ENCODE assay signal across 8 mouse cellular contexts in genomic region chr17:48410299-48410785, GRCm38 (mm10). TPM values are rescaled to one million over a fixed set of nuclear protein-coding genes. Genes with fewer than 3 reads are reported as not detected.
DNase-seq lines count a peak whose midpoint lies in the region; ATAC-seq and TF ChIP-seq lines count a peak whose summit lies in the region.

No protein-coding gene starts in this region.

- TF ChIP-seq EP300 in lung, postnatal 0 days (IDR thresholded peaks at IDR 0.05) = no peak

- no peak for ATAC-seq in lung, postnatal 0 days
- peak; percentile 20 for ATAC-seq in midbrain, embryonic 15.5 days (replicated peaks)

- 0 out of 2 replicates have a peak, but pooled peaks cover 11% of the 10 kb centered on the region for H3K36me3 ChIP-seq in lung, postnatal 0 days (ENCODE audit: insufficient read depth, low read length)
- peaks cover 43% of the 10 kb centered on the region for H3K36me3 ChIP-seq in embryonic facial prominence, embryonic 10.5 days (replicated peaks)
- no peaks in the 10 kb centered on the region; the same call in 1 of the 2 replicates for H3K36me3 ChIP-seq in midbrain, embryonic 15.5 days (replicated peaks)

- DNase-seq in lung, postnatal 0 days (ENCODE audit: low spot score) = peak; percentile 63
- DNase-seq in lung, postnatal 4 days = no peak
- no peak for DNase-seq in embryonic facial prominence, embryonic 10.5 days (ENCODE audit: low spot score)
- peak; percentile 42 for DNase-seq in hindlimb bud, embryonic 11.5 days (ENCODE audit: extremely low spot score, low read depth, low spot score)
- no peak for DNase-seq in urinary bladder, adult 2 months (ENCODE audit: low spot score)
- DNase-seq in yolk sac, embryonic 10.5 days (ENCODE audit: low spot score) = no peak
- no peak for DNase-seq in adrenal gland, postnatal 10 days

- H3K9ac ChIP-seq in lung, postnatal 0 days (replicated peaks; ENCODE audit: low read depth) = peak overlapping the region; percentile 66
- peak overlapping the region; percentile 71 for H3K9ac ChIP-seq in midbrain, embryonic 15.5 days

- WGBS in lung, postnatal 0 days = 0% methylated on average over 13 of the region's 13 CpGs
- under 1% methylated on average over 13 of the region's 13 CpGs for WGBS in embryonic facial prominence, embryonic 10.5 days
- 1% methylated on average over 13 of the region's 13 CpGs for WGBS in midbrain, embryonic 15.5 days

- H3K9me3 ChIP-seq in lung, postnatal 0 days (ENCODE audit: low read length) = no peaks in the 10 kb centered on the region
- no peaks in the 10 kb centered on the region for H3K9me3 ChIP-seq in embryonic facial prominence, embryonic 10.5 days
- no peaks in the 10 kb centered on the region for H3K9me3 ChIP-seq in midbrain, embryonic 15.5 days

- peak overlapping the region; percentile 82 for H3K4me2 ChIP-seq in lung, postnatal 0 days (replicated peaks; ENCODE audit: low read depth, low read length)
- peak overlapping the region; percentile 77 for H3K4me2 ChIP-seq in midbrain, embryonic 15.5 days

- H3K27ac ChIP-seq in lung, postnatal 0 days (ENCODE audit: low read length) = peak overlapping the region; percentile 99
- H3K27ac ChIP-seq in embryonic facial prominence, embryonic 10.5 days (replicated peaks) = peak overlapping the region; percentile 99
- H3K27ac ChIP-seq in midbrain, embryonic 15.5 days = peak overlapping the region; percentile 99

- H3K4me3 ChIP-seq in lung, postnatal 0 days (ENCODE audit: low read depth, low read length) = peak overlapping the region; percentile 76
- peak overlapping the region; percentile 89 for H3K4me3 ChIP-seq in embryonic facial prominence, embryonic 10.5 days
- peak overlapping the region; percentile 84 for H3K4me3 ChIP-seq in midbrain, embryonic 15.5 days

- peaks cover 12% of the 10 kb centered on the region; the same call in 1 of the 2 replicates for H3K4me1 ChIP-seq in lung, postnatal 0 days (ENCODE audit: insufficient read depth, low read depth, low read length)
- peaks cover 28% of the 10 kb centered on the region for H3K4me1 ChIP-seq in embryonic facial prominence, embryonic 10.5 days
- H3K4me1 ChIP-seq in midbrain, embryonic 15.5 days = peaks cover 34% of the 10 kb centered on the region

- no peaks in the 10 kb centered on the region for H3K27me3 ChIP-seq in lung, postnatal 0 days (replicated peaks; ENCODE audit: insufficient read depth, low read length)
- H3K27me3 ChIP-seq in embryonic facial prominence, embryonic 10.5 days (replicated peaks; ENCODE audit: low read depth, poor library complexity, severe bottlenecking) = no peaks in the 10 kb centered on the region
- H3K27me3 ChIP-seq in midbrain, embryonic 15.5 days (replicated peaks) = no peaks in the 10 kb centered on the region

- TF ChIP-seq CTCF in lung, postnatal 0 days (IDR thresholded peaks at IDR 0.05) = no peak

RNA-seq across cellular contexts. Expression of gene Oard1, which starts 0.5 kb away (rescaled TPM):
- polyA plus RNA-seq in lung, postnatal 0 days (2015; fragmentation: Nextera tagmentation; extraction: Ambion mirVana) = 43.9 and 45.8 TPM in 2 replicates
- 87.8 and 89.5 TPM in 2 replicates for polyA plus RNA-seq in embryonic facial prominence, embryonic 10.5 days (2016; fragmentation: Nextera tagmentation; extraction: Ambion mirVana)
- 38.3 and 41.3 TPM in 2 replicates for polyA plus RNA-seq in midbrain, embryonic 15.5 days (2015; fragmentation: Nextera tagmentation; extraction: Ambion mirVana)
- polyA plus RNA-seq in urinary bladder, adult 2 months (2012; rRNA removed) = 38.1 and 42.4 TPM in 2 replicates
- 10 to 100 TPM; 19.1 to 22.8 TPM for total RNA-seq in adrenal gland, postnatal 10 days (2021)

RNA-seq across cellular contexts. Expression of gene Nfya, which starts 0.6 kb away (rescaled TPM):
- polyA plus RNA-seq in lung, postnatal 0 days (2015; fragmentation: Nextera tagmentation; extraction: Ambion mirVana) = 5.6 and 8.5 TPM in 2 replicates
- polyA plus RNA-seq in embryonic facial prominence, embryonic 10.5 days (2016; fragmentation: Nextera tagmentation; extraction: Ambion mirVana) = 25.4 and 26.6 TPM in 2 replicates
- polyA plus RNA-seq in midbrain, embryonic 15.5 days (2015; fragmentation: Nextera tagmentation; extraction: Ambion mirVana) = 12.2 and 12.3 TPM in 2 replicates
- 31.7 and 39.2 TPM in 2 replicates for polyA plus RNA-seq in urinary bladder, adult 2 months (2012; rRNA removed)
- 10 to 100 TPM; 31.0 to 31.3 TPM for total RNA-seq in adrenal gland, postnatal 10 days (2021)

RNA-seq across cellular contexts. Expression of gene Apobec2, which starts 22.4 kb away (rescaled TPM):
- 5.6 and 6.5 TPM in 2 replicates for polyA plus RNA-seq in lung, postnatal 0 days (2015; fragmentation: Nextera tagmentation; extraction: Ambion mirVana)
- 0.61 and 1.2 TPM in 2 replicates for polyA plus RNA-seq in embryonic facial prominence, embryonic 10.5 days (2016; fragmentation: Nextera tagmentation; extraction: Ambion mirVana)
- 0.31 and 0.55 TPM in 2 replicates for polyA plus RNA-seq in midbrain, embryonic 15.5 days (2015; fragmentation: Nextera tagmentation; extraction: Ambion mirVana)
- 6.8 and 7.9 TPM in 2 replicates for polyA plus RNA-seq in urinary bladder, adult 2 months (2012; rRNA removed)
- 10 to 100 TPM; 15.9 to 51.1 TPM for total RNA-seq in adrenal gland, postnatal 10 days (2021)

RNA-seq across cellular contexts. Expression of gene Tspo2, which starts 41.0 kb away (rescaled TPM):
- polyA plus RNA-seq in lung, postnatal 0 days (2015; fragmentation: Nextera tagmentation; extraction: Ambion mirVana) = 2.0 and 3.1 TPM in 2 replicates
- 0.24 and 0.45 TPM in 2 replicates for polyA plus RNA-seq in embryonic facial prominence, embryonic 10.5 days (2016; fragmentation: Nextera tagmentation; extraction: Ambion mirVana)
- 1.7 and 2.6 TPM in 2 replicates for polyA plus RNA-seq in midbrain, embryonic 15.5 days (2015; fragmentation: Nextera tagmentation; extraction: Ambion mirVana)
- polyA plus RNA-seq in urinary bladder, adult 2 months (2012; rRNA removed) = not detected in 2 replicates
- total RNA-seq in adrenal gland, postnatal 10 days (2021) = 1 to 10 TPM; 1.5 to 2.1 TPM

RNA-seq across cellular contexts. Expression of gene Unc5cl, which starts 44.4 kb away (rescaled TPM):
- 0.44 and 0.69 TPM in 2 replicates for polyA plus RNA-seq in lung, postnatal 0 days (2015; fragmentation: Nextera tagmentation; extraction: Ambion mirVana)
- polyA plus RNA-seq in embryonic facial prominence, embryonic 10.5 days (2016; fragmentation: Nextera tagmentation; extraction: Ambion mirVana) = 0.20 and 0.51 TPM in 2 replicates
- 0.22 and 0.23 TPM in 2 replicates for polyA plus RNA-seq in midbrain, embryonic 15.5 days (2015; fragmentation: Nextera tagmentation; extraction: Ambion mirVana)
- polyA plus RNA-seq in urinary bladder, adult 2 months (2012; rRNA removed) = 0.11 and 0.13 TPM in 2 replicates
- total RNA-seq in adrenal gland, postnatal 10 days (2021) = under 1 TPM in 1 of 2 experiments, not detected in 1; 0.21 TPM

Comparison
In these comparisons a context has a peak if more than half of its experiments do, and no peak if none do; other contexts are left out.
1. DNase-seq: peak in lung, postnatal 0 days (single experiment) and hindlimb bud, embryonic 11.5 days (single experiment); none in lung, postnatal 4 days (0 of 2), embryonic facial prominence, embryonic 10.5 days (single experiment), urinary bladder, adult 2 months (single experiment), yolk sac, embryonic 10.5 days (single experiment) and adrenal gland, postnatal 10 days (single experiment).
2. Peak in every context shown above with its lines, with median percentiles within 50 percentile points of each other: H3K27ac ChIP-seq and H3K4me3 ChIP-seq.